Mouse (Mus musculus) intestine, postnatal 0 days (tissue): ENCODE results near the gene Kcnh7. TPM values are rescaled to one million over a fixed set of nuclear protein-coding genes. Genes with fewer than 3 reads are reported as not detected.

ENCODE experiments used
- ATAC-seq: fragments of 200-750 bp; cut with Nextera tagmentation; 2 replicates; pipeline ENCODE4 v1.8.0; 2017; ENCODE audit warnings: mild to moderate bottlenecking, moderate TSS enrichment, moderate library complexity
- H3K27ac ChIP-seq: fragments of 300-500 bp; sonication (generic); 2 replicates; pipeline ENCODE4 v1.5.1; 2014; ENCODE audit warnings: mild to moderate bottlenecking, low read depth, low read length, moderate library complexity
- H3K27me3 ChIP-seq: fragments of 300-500 bp; sonication (generic); replicated peaks from 2 replicates; pipeline ENCODE4 v1.6.1; 2014; ENCODE audit warnings: low read length, mixed read lengths; ENCODE audit not compliant: control insufficient read depth, insufficient read depth
- H3K36me3 ChIP-seq: fragments of 300-500 bp; sonication (generic); 2 replicates; pipeline ENCODE4 v1.6.1; 2014; ENCODE audit warnings: mild to moderate bottlenecking, moderate library complexity; ENCODE audit not compliant: control insufficient read depth, insufficient read depth
- H3K4me1 ChIP-seq: fragments of 300-500 bp; sonication (generic); replicated peaks from 2 replicates; pipeline ENCODE4 v1.6.1; 2014; ENCODE audit warnings: antibody characterized with exemption, low read length, mixed read lengths; ENCODE audit not compliant: control insufficient read depth, insufficient read depth
- H3K4me2 ChIP-seq: fragments of 300-500 bp; sonication (generic); replicated peaks from 2 replicates; pipeline ENCODE4 v1.6.1; 2014; ENCODE audit warnings: low read depth, mild to moderate bottlenecking, moderate library complexity
- H3K4me3 ChIP-seq: fragments of 300-500 bp; sonication (generic); 2 replicates; pipeline ENCODE4 v1.5.1; 2014; ENCODE audit warnings: low read depth, low read length
- H3K9ac ChIP-seq: fragments of 300-500 bp; sonication (generic); 2 replicates; pipeline ENCODE4 v1.6.1; 2014; ENCODE audit warnings: mild to moderate bottlenecking, low read depth, low read length
- H3K9me3 ChIP-seq: fragments of 300-500 bp; sonication (generic); 2 replicates; pipeline ENCODE4 v1.6.1; 2016; ENCODE audit warnings: mixed run types; ENCODE audit not compliant: control insufficient read depth
- CTCF ChIP-seq: sonication (generic); IDR thresholded peaks from 2 replicates; pipeline ENCODE4 v1.5.1; 2016; ENCODE audit warnings: low read depth, mild to moderate bottlenecking, control low read depth, antibody characterized with exemption, moderate library complexity
- WGBS: fragments of 180-500 bp; shearing (Covaris S2); extraction: QIAGEN DNeasy Blood & Tissue Kit; methylation state at CpG from one replicate; pipeline ENCODE4 v1.1.7; 2014; 5-methylcytosine and 5-hydroxymethylcytosine counted together
- polyA plus RNA-seq: library from polyadenylated mRNA; unstranded; fragments of >200 nt; fragmentation: Nextera tagmentation; extraction: Ambion mirVana; gene quantifications from 2 replicates; pipeline ENCODE4 v1.2.1, GENCODE M21; 2015

The Kcnh7 gene
- polyA plus RNA-seq, 1 experiment from 2014 or later = 0.13 TPM

GRCm38 (mm10) chr2:63090447-63090846 lies 93.6 kb downstream of the Kcnh7 start:
- 37% methylated on average over 2 of the region's 2 CpGs for WGBS
- no peak overlapping the region for H3K4me3 ChIP-seq
- ATAC-seq = peak; percentile 92
- H3K9ac ChIP-seq = no peak overlapping the region
- no peaks in the 10 kb centered on the region for H3K27me3 ChIP-seq
- no peak for TF ChIP-seq CTCF
- H3K4me2 ChIP-seq = no peak overlapping the region
- H3K9me3 ChIP-seq = no peaks in the 10 kb centered on the region
- H3K4me1 ChIP-seq = no peaks in the 10 kb centered on the region
- no peak overlapping the region for H3K27ac ChIP-seq
- H3K36me3 ChIP-seq = no peaks in the 10 kb centered on the region

- H3K4me2 ChIP-seq = no peak overlapping the region
- H3K9me3 ChIP-seq = no peaks in the 10 kb centered on the region
- WGBS = 79% methylated on average over 2 of the region's 2 CpGs
- no peaks in the 10 kb centered on the region for H3K4me1 ChIP-seq
- ATAC-seq = no peak
- H3K9ac ChIP-seq = no peak overlapping the region
- H3K27ac ChIP-seq = no peak overlapping the region
- TF ChIP-seq CTCF = no peak
- no peak overlapping the region for H3K4me3 ChIP-seq
- H3K36me3 ChIP-seq = no peaks in the 10 kb centered on the region
- H3K27me3 ChIP-seq = no peaks in the 10 kb centered on the region
Observed at GRCm38 (mm10) chr2:63058386-63058785, 125.7 kb downstream of the Kcnh7 start.

GRCm38 (mm10) chr2:63049884-63050283 lies 134.2 kb downstream of the Kcnh7 start:
- WGBS = 85% methylated on average over 3 of the region's 3 CpGs
- Histone ChIP-seq H3K4me2 (no peak overlapping the region), H3K36me3 (no peaks in the 10 kb centered on the region), H3K4me3 (no peak overlapping the region), H3K4me1 (no peaks in the 10 kb centered on the region), H3K27me3 (no peaks in the 10 kb centered on the region), H3K9me3 (no peaks in the 10 kb centered on the region), H3K27ac (no peak overlapping the region), H3K9ac (no peak overlapping the region)
- ATAC-seq = no peak
- TF ChIP-seq CTCF = no peak

- TF ChIP-seq CTCF = no peak
- Histone ChIP-seq H3K4me3 (no peak overlapping the region), H3K4me2 (no peak overlapping the region), H3K36me3 (no peaks in the 10 kb centered on the region), H3K27ac (no peak overlapping the region), H3K9me3 (no peaks in the 10 kb centered on the region), H3K27me3 (no peaks in the 10 kb centered on the region), H3K9ac (no peak overlapping the region), H3K4me1 (no peaks in the 10 kb centered on the region)
- ATAC-seq = no peak
- WGBS = 90% methylated on average over 3 of the region's 3 CpGs
Observed at GRCm38 (mm10) chr2:63039718-63040117, 144.4 kb downstream of the Kcnh7 start.

- Histone ChIP-seq H3K4me1 (no peaks in the 10 kb centered on the region), H3K27ac (no peak overlapping the region), H3K4me3 (no peak overlapping the region), H3K4me2 (no peak overlapping the region), H3K36me3 (no peaks in the 10 kb centered on the region), H3K9me3 (no peaks in the 10 kb centered on the region), H3K9ac (no peak overlapping the region), H3K27me3 (no peaks in the 10 kb centered on the region)
- ATAC-seq = no peak
- TF ChIP-seq CTCF = no peak
Observed at GRCm38 (mm10) chr2:63014909-63015308, 169.2 kb downstream of the Kcnh7 start.

- 88% methylated on average over 4 of the region's 4 CpGs for WGBS
- Histone ChIP-seq H3K27ac (no peak overlapping the region), H3K36me3 (no peaks in the 10 kb centered on the region), H3K4me1 (no peaks in the 10 kb centered on the region), H3K27me3 (no peaks in the 10 kb centered on the region), H3K9ac (no peak overlapping the region), H3K4me3 (no peak overlapping the region), H3K4me2 (no peak overlapping the region), H3K9me3 (no peaks in the 10 kb centered on the region)
- no peak for TF ChIP-seq CTCF
- ATAC-seq = no peak
Observed at GRCm38 (mm10) chr2:63009141-63009540, 174.9 kb downstream of the Kcnh7 start.

- Histone ChIP-seq H3K27me3 (no peaks in the 10 kb centered on the region), H3K4me3 (no peak overlapping the region), H3K4me2 (no peak overlapping the region), H3K36me3 (no peaks in the 10 kb centered on the region), H3K9ac (no peak overlapping the region), H3K9me3 (no peaks in the 10 kb centered on the region), H3K4me1 (no peaks in the 10 kb centered on the region), H3K27ac (no peak overlapping the region)
- ATAC-seq = no peak
- TF ChIP-seq CTCF = no peak
- 91% methylated on average over 1 of the region's 1 CpGs for WGBS
Observed at GRCm38 (mm10) chr2:63002784-63003183, 181.3 kb downstream of the Kcnh7 start.
